Mouse (Mus musculus): ENCODE results near the gene Slc7a8.
"Not testable (repeated sequence)": the region's sequence is repeated elsewhere in the genome, so short reads cannot be mapped to it uniquely, and the experiment has no call there.

Slc7a8 gene

DNA sequence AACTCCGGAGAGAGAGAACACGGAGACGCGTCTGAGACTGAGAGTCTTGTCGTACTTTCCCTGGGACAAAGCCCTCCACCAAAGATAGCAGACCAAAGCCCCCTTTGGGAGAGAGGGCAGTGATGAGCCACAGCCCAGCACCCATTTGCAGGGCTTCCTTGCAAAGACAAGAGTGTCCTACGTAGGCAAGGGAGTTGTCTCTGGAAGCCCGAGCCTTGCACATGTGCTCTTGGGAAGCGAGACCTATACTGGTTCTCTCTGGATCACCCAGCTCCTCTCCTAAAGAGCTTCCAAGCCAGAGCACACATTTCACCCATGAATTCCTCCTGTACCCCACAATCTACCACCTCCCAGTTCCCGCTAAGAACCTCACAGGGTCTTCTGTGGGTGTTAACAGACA, 1.7 kb downstream of the Slc7a8 start:
- no peak for DNase-seq

DNA sequence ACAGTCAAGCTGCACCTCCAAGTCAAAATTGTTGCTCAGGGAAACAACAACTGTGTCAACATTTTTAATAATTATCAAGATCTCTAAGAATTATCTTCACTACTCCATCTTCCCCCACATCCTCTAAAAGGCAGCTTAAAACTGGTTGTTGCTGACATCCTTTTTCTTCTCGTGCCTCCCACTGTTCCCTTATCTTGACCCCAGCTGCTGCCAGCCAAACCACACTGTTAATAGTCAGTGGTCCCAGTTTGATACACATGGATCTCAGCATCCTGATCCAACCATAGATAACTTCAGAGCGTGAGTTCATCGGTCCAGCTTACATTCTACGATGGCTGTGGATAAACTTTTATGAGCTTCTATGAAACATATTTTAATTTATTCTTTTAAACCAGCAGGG, 3.9 kb downstream of the Slc7a8 start:
- DNase-seq: no peak

DNA sequence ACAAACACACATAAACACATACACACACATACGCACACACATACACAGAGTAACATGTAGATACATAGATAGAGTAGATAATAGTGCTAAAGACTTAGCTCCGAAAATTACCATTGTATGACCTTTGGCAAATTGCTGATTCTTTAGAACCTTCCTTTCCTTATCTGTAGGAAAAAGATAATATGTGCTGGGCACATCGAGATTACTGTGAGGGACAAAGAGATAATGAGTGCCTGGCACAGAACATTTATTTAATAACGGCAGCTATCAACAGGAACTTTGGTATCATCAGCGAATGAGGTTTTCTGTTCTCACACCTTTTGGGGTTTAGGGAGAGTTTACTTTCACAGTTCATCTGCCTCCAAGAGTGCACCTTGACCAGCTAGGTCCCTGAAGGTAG, 5.0 kb downstream of the Slc7a8 start:
- no peak for DNase-seq

DNA sequence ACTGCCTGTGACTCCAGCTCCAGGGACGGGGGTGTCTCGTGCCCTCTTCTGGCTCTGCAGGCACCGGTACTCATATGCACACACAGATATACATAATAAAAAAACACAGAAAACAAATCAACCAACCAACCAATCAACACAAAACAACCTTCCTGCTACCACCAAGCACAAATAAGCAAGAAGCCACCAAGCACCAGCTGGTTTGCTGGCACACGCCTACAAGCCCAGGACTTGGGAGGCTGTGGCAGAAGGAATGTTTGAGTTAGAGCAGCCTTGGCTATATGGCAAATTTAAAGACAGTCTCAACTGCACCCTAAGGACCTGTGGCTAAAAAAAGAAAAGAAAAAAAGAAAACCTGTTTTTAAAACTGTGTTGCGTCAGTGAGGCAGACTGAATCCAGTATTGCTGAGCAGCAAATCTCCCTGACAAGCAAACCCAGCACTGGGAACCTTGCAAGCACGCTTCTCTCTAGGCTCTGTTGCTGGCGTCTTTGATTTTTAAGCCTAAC, 6.2 kb downstream of the Slc7a8 start:
- no peak for DNase-seq

DNA sequence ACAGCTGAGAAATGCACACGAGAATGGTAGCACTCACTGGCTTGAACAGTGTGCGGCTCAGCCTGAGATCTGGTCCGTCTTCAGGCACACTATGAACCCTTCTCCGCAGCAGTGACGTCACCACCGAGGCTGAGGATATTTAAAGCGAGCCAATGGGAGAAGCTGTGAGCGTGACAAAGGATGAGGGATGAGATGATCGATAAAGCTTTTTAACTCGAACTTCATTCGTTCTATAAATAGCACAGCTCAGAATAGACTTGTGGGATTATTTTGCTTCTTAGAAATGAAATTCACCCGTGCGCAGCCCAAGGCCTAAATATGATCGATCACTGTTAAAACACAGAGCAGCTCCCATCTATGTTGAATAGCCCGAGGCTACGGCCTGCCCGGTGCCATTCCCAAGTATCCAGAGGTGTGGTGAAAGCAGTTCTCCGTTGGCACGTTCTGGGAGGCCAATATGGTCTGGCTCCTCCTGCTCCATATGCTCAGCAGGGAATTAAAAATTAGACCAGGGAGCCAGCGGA, 9.4 kb downstream of the Slc7a8 start:
- DNase-seq: no peak

DNA sequence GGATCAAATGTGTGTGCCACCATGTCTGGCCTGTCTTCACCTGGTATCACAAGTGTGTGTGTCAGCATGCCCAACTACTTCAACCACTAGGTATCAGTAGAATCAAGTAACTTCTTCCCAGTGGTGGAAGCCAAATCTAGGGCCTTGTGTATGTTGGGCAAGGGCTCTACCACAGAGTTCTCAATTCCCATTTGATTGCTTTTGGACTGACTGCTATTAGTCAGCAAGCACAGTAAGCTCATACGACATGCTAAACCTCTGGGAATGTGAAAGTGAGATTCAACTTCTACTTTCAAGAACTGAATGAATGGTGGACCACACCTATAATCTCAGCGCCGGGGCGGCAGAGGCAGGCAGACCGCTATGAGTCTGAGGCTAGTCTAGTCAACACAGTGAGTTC, 11.4 kb downstream of the Slc7a8 start:
- DNase-seq: no peak

DNA sequence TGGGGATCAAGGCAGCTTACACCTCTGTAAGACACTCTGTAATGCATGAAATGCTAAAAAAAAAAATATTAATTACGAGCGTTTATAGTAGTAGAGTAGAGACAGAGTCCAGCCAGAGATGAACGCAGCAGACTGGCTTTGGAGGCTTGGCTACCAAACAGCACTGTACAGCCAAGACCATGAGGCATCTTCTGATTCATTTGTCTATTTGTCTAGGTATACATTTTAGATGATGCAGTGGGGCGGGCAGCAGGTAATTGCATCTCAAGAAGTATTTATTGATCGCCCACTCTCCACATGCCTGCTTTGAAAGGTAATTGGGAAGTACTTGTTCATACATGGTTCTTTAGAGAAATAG, 12.7 kb downstream of the Slc7a8 start:
- no peak for DNase-seq

DNA sequence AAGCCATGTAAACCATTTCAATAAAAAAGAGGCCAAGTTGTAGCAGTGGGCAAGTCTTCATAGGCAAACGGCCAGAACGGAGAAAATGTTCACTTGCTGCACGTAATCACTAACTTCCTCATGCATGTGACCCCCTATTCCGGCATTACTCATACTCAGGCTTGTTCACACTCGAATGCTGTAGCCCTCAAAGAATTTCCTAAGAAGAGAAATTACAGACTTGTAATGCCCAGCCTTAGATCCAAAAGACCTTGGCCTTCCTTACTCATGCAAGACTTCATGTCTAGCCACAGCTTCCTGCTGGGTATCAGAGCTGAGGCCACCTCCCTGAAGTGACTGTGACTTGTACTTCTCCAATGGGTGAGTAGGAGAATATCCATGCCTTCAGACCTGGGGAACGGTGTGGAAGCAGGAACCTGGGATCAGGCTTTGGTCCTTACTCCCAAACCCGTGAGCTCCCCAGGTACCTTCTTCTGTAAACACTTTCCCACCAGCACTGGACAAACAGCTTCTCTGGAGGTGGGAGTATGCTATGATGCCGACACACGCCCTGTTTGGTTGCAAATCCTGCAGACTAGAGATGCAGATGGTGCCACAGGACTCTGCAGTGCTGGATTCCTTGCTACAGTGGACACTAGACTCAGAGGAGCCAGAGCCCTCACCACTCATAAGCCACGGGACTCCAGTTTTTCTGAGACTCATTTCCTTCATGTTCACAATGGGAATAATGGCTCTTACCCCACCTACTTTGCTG, 13.3 kb downstream of the Slc7a8 start:
- DNase-seq: no peak

DNA sequence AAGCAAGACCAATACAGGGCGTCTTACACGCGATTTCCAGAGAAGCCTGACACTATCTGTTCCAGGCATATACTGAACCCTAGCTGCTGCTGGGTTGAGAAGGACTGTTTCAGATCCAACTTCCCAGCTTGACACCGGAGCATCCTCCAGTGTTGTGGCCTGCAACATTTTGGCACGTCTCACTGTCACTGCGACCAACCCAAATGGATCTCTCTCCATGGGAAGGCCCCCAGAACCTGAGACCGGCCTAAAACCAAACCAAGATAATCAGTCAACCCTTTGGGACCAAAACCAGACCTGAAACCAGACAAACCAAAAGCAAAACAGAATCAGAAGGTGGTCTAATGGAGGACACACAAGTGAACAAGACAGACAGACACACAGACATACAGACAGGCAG, 14.8 kb downstream of the Slc7a8 start:
- not testable (repeated sequence) for DNase-seq

DNA sequence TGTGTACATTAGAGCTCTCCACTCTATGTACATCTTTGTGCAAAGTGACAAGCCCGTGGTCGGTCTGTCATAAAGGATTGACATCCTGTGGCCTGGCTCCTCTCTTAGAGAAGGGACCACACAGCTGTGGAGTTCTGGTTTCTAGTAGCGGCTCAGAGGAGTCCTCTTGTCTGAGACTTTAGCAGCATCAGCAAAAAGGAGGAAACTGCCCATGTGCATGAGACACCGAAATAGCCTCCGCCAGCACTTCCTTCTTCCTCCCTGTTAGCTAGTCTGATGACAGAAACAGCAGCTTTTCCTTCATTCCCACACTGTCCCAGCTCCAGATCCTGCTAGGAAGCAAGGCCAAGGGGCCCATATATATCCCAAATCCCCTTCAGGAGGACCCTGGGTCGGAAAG, 25.4 kb downstream of the Slc7a8 start:
- no peak for DNase-seq

DNA sequence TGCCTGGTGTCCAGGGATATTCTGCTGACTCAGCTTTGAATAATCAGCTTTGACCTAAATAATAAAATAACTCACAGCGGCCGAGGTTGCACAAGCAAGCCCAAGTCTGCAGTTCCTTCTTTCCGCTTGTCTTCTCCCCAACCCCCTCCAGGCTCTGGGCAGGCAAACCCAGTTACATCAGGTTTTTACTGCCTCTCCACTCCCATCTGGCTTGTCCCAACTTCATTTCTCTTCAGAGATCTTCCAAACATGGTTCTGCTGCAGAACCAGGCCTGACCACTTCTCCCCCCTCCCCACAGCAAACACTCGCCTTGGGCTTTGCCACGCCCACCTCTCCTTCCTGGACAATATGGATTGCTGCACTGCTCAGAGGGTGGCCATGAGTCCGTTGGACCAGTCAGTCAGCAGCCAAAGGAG, 27.1 kb downstream of the Slc7a8 start:
- DNase-seq: peak in 1 of 2 experiments; percentile 7

DNA sequence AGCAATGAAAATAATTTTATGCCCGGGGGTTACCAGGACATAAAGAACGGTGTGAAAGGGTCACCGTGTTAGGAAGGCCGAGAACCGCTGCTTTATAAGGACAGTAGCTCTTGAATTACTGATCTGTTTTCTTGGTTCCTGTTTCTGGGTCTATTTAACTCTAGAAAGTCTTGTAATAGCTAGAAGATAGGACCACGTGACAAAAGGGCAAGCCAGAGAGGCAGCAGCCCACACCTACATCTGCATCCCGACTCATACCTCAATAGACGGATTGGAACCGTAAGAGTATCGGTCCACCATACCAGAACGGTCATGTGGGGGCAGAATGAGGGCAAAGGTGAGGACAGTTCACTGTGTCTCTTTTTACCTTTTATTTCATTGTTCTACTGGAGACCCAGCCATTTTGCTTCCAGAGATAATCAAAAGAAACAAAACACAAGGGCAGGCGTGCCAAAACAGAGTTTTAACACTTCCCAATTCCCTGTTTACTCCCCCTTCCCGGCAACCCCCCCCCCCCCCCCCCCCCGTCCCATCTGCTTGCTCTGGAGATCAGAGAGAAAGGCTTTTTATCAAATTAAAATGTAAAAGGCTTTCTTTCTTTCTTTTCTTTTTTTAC, 27.7 kb downstream of the Slc7a8 start:
- no peak for DNase-seq

DNA sequence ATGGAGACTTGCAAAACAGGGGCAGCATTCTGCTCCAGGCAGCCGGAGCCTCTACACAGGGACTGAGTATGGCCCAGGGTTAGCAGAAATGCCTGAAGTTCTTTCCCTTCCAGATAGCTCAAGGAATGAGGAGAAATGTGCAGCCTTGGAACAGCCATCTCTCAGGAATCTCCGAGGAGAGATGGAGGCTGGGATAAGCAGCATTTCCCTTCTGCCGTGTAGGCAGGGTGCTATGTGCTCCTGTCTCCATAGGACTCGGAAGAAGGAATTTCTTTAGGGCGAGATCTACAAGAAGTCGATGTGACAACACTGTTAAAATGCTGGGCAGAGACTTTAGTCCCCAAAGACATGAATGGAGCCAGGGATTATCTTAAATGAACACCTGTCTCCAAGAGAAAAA, 28.8 kb downstream of the Slc7a8 start:
- DNase-seq: no peak

DNA sequence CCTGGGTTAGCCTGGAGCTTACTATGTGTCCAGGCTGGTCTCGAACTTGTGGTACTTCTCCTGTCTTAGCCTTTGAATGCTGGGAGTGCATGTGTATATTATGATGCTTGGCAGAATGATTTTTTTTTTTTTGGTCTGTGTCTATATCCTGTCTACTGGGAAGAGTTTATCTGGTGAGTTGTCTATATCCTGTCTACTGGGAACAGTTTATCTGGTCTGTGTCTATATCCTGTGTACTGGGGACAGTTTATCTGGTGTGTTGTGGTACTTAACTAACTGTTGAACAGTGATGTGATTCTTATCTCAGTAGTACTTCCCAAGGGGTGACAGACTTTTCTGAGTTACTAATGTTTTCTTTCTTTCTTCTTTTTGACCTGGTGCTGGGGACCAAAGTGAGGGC, 30.0 kb downstream of the Slc7a8 start:
- DNase-seq: no peak

DNA sequence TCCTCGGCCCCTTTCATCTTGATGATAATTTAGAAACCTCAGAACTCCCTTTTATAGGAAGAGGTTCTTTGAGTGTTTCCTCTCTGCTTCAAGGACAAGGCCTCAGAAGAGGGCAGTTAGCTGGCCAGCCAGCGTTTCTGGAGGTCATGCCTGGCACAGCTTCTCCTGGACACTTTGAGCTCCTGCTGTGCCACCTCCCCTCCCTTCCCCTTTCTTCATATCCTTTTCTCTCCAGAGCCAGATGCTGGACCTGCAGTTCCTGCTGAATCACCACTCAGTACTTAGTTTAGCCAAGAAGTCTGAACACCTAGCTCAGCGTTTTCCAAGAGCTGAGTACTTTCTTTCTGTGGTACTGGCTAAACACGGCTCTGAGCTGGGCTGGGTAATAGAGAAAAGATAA, 32.5 kb downstream of the Slc7a8 start:
- DNase-seq: no peak

DNA sequence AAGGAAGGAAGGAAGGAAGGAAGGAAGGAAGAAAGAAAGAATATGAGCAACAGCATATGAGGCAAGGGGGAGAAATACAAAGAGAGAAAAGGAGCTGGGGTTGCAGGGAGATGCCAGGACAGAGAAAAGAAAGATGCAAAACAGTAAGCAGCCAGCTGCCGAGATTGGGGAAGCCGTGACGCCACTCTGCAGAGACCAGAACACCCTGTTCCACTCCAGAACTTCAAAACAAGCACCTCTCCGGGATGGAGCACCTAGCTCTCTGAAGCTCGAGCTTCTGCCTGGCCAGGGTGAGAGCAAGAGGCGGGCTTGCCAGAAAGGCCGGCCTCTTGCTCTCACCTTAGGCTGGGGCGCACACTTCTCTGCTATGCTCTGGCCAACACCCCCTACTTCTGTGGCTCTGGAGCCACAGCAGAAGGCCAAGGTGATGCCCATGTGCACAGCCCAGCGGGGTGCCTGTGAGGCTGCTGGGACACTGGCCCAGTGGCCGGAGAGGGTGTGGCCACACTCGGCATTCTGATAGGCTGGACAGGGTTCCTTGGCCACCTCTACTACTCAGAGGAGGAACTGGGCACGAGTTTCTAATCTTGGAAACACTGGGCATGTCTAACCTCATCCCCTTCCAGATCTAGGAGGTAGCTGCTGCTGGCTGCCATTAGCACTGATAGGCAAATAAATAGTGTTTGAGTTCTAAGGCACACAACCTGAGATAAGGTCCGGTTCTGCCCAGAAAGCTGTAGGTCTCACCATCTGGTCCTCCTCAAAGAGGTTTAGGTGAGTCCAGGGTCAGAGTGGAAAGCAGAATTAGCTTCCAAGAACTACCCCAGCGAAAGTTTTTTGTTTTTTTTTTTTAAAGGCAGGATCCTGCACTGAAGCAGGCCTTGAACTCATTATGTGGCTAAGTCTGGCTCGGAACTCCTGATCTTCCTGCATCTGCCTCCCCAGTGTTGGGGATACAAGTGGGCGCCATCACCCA, 33.5 kb downstream of the Slc7a8 start:
- no peak for DNase-seq

DNA sequence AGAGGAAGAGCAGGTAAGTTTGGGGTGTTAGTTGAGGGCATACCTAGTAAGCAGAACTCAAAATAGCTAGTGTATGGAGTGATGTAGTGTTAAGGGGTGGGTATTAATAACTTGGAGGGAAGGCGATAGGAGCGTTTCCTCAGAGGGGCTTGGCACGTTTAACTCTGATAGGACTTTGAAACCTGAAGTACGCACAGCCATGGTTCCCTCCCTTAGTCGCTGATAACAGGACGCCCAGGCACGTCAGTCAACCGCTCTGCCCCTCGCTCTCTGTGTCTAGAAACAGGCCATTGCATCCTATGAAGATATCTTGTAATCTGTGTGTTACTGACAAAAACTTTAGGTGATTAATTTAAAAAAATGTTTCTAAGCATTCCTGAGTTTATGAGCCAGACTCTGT, 35.7 kb downstream of the Slc7a8 start:
- no peak for DNase-seq

DNA sequence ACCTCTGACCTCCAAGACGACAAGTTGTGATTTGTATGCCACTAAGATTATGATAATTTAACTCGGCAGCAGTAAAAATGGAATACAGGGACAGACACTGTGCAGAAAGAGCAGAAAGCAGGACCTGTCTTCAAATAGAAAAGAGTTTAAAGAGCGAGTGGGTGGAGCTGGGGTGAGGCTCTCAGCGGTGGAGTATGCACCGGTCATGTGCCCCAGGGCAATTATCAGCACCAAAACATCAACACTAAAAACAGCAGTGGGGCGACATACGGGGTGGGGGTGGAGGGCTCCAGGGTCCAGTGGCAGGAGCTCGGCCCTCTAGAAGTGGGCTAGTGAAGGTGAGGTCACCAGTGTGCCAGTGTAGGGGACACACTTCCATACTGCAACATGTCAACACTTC, 37.3 kb downstream of the Slc7a8 start:
- DNase-seq: no peak

DNA sequence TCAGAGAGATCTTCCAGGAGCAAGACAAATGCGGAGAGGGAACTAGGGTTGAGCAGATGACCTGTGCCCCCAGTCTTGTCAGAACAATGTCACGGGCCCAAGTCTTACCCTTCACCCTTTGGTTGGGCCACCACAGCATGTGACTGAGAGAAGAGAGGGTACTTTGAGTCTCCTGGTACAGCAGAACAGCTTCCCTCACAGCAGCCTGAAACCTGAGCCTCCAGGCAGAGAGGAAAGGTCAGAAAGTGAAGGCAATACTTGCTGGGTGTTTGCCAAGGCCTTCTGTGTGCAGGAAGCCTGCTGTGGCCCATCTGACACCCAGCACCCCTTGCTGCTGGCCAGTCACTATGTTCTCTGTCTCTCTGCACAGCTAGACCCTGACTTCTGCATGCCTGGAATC, 39.4 kb downstream of the Slc7a8 start:
- no peak for DNase-seq

DNA sequence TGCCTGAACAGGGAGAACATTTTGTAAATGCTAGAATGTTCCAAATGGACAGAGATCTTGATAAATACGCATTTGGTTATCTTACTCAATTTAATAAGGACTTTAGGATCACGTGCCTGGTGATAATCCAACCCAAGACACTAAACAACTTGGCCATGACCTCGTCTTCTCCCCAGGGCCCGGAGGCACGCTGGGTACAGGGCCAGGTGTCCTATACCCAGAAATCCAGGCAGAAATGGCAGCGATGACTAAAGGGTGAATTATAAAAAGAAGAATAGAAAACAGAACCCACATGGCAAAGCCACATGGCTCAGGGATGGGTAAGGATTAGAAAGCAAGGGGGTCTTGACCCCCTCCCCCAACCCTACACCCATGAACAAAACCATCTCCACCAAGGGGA, 40.0 kb downstream of the Slc7a8 start:
- no peak for DNase-seq

DNA sequence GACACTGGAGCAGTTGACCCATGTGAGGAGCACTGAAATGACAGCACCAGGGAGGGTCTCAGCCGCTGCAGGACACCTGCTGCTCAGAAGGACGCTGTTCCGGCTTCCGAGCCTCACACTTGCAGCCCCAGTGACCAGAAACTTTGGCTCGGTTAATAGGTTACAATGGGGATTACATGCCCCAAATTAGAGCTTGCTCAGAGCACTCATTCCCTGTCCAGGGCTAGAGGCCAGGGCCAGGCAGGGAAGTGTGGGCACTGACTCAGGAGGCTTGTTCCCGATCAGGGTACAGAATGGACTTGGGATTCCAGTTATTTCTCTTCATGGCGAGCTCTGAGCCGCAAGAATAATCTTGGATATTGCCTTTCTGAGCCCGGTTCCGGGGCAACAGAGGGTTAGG, 44.1 kb downstream of the Slc7a8 start:
- no peak for DNase-seq

DNA sequence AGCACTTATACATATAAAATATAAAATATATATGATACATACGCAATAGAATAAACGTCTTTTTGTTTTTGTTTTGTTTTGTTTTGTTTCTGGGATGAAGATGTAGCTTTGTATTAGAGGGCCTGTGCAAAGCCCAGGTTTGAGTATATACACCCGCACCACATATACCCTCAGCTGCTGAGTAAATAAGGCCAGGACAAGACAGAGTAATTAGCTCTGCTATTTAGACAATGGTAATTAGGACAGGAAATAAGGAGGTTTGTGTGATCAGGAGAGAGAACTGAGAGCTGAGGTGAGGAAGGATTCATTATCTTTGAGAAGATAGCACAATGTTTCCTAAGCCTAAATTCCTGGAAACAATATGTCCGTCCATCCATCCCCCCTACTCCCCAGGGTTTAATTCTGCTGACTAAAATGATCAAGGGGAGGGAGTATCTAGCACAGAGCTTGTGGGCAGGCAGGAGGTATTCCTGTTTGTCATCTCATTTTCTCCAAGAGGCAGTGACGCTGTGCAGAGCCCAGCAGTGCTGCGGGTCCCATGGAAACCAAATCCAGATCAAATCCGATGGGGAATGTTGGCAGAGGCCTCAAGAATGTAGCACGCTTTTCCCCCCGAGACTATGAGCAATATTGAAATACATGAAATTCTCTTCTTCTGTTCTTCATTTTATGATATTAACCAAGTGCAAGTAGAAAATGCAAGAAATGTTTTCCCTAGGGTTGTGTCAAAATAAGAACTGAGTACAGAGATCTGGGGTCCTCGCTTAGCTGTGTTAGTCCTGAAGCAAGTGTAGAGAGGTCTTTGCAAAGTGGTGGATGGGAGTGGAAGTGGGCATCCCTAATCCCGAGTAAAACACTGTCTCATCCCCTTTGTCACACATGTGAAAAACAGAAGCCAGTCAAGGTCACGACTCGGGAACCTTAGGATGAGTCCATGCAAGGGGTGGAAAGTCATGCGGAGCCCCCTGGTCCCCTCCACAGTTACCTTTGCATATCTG, 44.9 kb downstream of the Slc7a8 start:
- DNase-seq: no peak
